Mouse (Mus musculus) heart, postnatal 0 days (tissue): ENCODE results near the gene Grifin. TPM values are rescaled to one million over a fixed set of nuclear protein-coding genes. Genes with fewer than 3 reads are reported as not detected.
A peak's percentile ranks its signal among the peaks of the same experiment; 100 is the strongest.

Source experiments
- ATAC-seq: fragments of 200-750 bp; cut with Nextera tagmentation; 2 replicates; pipeline ENCODE4 v1.8.0; 2017; ENCODE audit warnings: low read depth, moderate number of reproducible peaks, moderate library complexity; ENCODE audit not compliant: insufficient read depth
- DNase-seq: peaks from one replicate; pipeline ENCODE4 v3.0.0-alpha.2; 2016; ENCODE audit warnings: low spot score
- H3K27ac ChIP-seq: fragments of 300-500 bp; sonication (generic); 2 replicates; pipeline ENCODE4 v1.5.1; 2014; ENCODE audit warnings: low read depth, mild to moderate bottlenecking
- H3K27me3 ChIP-seq: fragments of 300-500 bp; sonication (generic); 2 replicates; pipeline ENCODE4 v1.6.1; 2014; ENCODE audit warnings: low read length, mixed read lengths; ENCODE audit not compliant: control insufficient read depth, insufficient read depth
- H3K36me3 ChIP-seq: fragments of 300-500 bp; sonication (generic); replicated peaks from 2 replicates; pipeline ENCODE4 v1.6.1; 2014; ENCODE audit warnings: low read length, mixed read lengths; ENCODE audit not compliant: control insufficient read depth, insufficient read depth
- H3K4me1 ChIP-seq: fragments of 300-500 bp; sonication (generic); 2 replicates; pipeline ENCODE4 v1.6.1; 2014; ENCODE audit warnings: antibody characterized with exemption; ENCODE audit not compliant: control insufficient read depth, insufficient read depth
- H3K4me2 ChIP-seq: fragments of 300-500 bp; sonication (generic); 2 replicates; pipeline ENCODE4 v1.6.1; 2014; ENCODE audit warnings: low read depth, mild to moderate bottlenecking, low read length, moderate library complexity
- H3K4me3 ChIP-seq: fragments of 300-500 bp; sonication (generic); 2 replicates; pipeline ENCODE4 v1.5.1; 2014; ENCODE audit warnings: low read depth, low read length
- H3K9ac ChIP-seq: fragments of 300-500 bp; sonication (generic); replicated peaks from 2 replicates; pipeline ENCODE4 v1.6.1; 2014; ENCODE audit warnings: low read depth, low read length, mixed read lengths
- H3K9me3 ChIP-seq: fragments of 300-500 bp; sonication (generic); replicated peaks from 2 replicates; pipeline ENCODE4 v1.6.1; 2016; ENCODE audit warnings: low read length; ENCODE audit not compliant: control insufficient read depth
- CTCF ChIP-seq: IDR thresholded peaks from 2 replicates; pipeline ENCODE4 v1.5.1; 2016; ENCODE audit warnings: antibody characterized with exemption, control low read depth, low read depth
- EP300 ChIP-seq: IDR thresholded peaks from 2 replicates; pipeline ENCODE4 v1.6.1; 2016; ENCODE audit warnings: antibody characterized with exemption, low read depth
- WGBS: fragments of 180-500 bp; shearing (Covaris S2); extraction: QIAGEN DNeasy Blood & Tissue Kit; methylation state at CpG from one replicate; pipeline ENCODE4 v1.1.7; 2014; 5-methylcytosine and 5-hydroxymethylcytosine counted together
- polyA plus RNA-seq: library from polyadenylated mRNA; unstranded; fragments of >200 nt; fragmentation: Nextera tagmentation; extraction: Ambion mirVana; gene quantifications from 2 replicates; pipeline ENCODE4 v1.2.1, GENCODE M21; 2015
- total RNA-seq: library from RNA; depleted of rRNA; stranded (reverse); fragments of >200 nt; gene quantifications from 2 replicates; pipeline ENCODE4 v1.2.3, GENCODE M21; 2014; ENCODE audit warnings: low replicate concordance; rRNA removed

The Grifin gene
- not detected in 2 replicates for total RNA-seq
- not detected in 2 replicates for polyA plus RNA-seq

GRCm38 (mm10) chr5:140564896-140565295, at the start of gene Grifin:
Grifin (minus strand) TSS chr5:140565071.
- DNase-seq (no peak), ATAC-seq (no peak)
- no peak within 1 kb of the TSS for H3K27ac ChIP-seq
- no peak within 1 kb of the TSS for H3K4me2 ChIP-seq
- H3K9ac ChIP-seq: no peak within 1 kb of the TSS
- TF ChIP-seq CTCF: no peak
- TF ChIP-seq EP300: no peak
- no peak within 1 kb of the TSS for H3K4me3 ChIP-seq
- H3K9me3 ChIP-seq: no peaks in the 10 kb centered on the region
- peaks cover 15% of the 10 kb centered on the region for H3K4me1 ChIP-seq
- 90% methylated on average over 4 of the region's 4 CpGs for WGBS
- no peaks in the 10 kb centered on the region for H3K27me3 ChIP-seq
- no peaks in the 10 kb centered on the region for H3K36me3 ChIP-seq

- Histone ChIP-seq H3K27ac (no peak overlapping the region), H3K9me3 (no peaks in the 10 kb centered on the region), H3K4me3 (no peak overlapping the region), H3K4me2 (no peak overlapping the region), H3K4me1 (peaks cover 24% of the 10 kb centered on the region), H3K9ac (no peak overlapping the region), H3K36me3 (no peaks in the 10 kb centered on the region), H3K27me3 (peaks cover 18% of the 10 kb centered on the region)
- ATAC-seq: no peak
- no peak for DNase-seq
- TF ChIP-seq CTCF: no peak
- TF ChIP-seq EP300: no peak
- 95% methylated on average over 10 of the region's 10 CpGs for WGBS
Observed at GRCm38 (mm10) chr5:140614141-140614540, 49.3 kb upstream of the Grifin start.

GRCm38 (mm10) chr5:140612191-140612590, 47.3 kb upstream of the Grifin start:
- Histone ChIP-seq H3K4me2 (no peak overlapping the region), H3K9ac (no peak overlapping the region), H3K27me3 (peaks cover 34% of the 10 kb centered on the region), H3K36me3 (no peaks in the 10 kb centered on the region), H3K9me3 (no peaks in the 10 kb centered on the region), H3K4me1 (peaks cover 26% of the 10 kb centered on the region), H3K4me3 (no peak overlapping the region), H3K27ac (no peak overlapping the region)
- no peak for TF ChIP-seq EP300
- DNase-seq: no peak
- 83% methylated on average over 18 of the region's 18 CpGs for WGBS
- ATAC-seq: no peak

- Histone ChIP-seq H3K27me3 (peaks cover 38% of the 10 kb centered on the region), H3K27ac (peak overlapping the region; percentile 84), H3K4me2 (peak overlapping the region; percentile 63), H3K4me1 (peaks cover 29% of the 10 kb centered on the region), H3K4me3 (peak overlapping the region; percentile 54), H3K9me3 (no peaks in the 10 kb centered on the region), H3K9ac (peak overlapping the region; percentile 24; the same call in 1 of the 2 replicates), H3K36me3 (no peaks in the 10 kb centered on the region)
- no peak for TF ChIP-seq EP300
- TF ChIP-seq CTCF: 0 out of 2 replicates have a peak, but pooled peaks have one; percentile 4
- DNase-seq (peak; percentile 56), ATAC-seq (no peak)
- WGBS: 41% methylated on average over 15 of the region's 15 CpGs
Observed at GRCm38 (mm10) chr5:140611611-140612185, 46.8 kb upstream of the Grifin start.

GRCm38 (mm10) chr5:140611021-140611583, 46.2 kb upstream of the Grifin start:
- WGBS: 10% methylated on average over 21 of the region's 21 CpGs

More at GRCm38 (mm10) chr5:140611021-140611583, 46.2 kb upstream of the Grifin start:
- peak overlapping the region; percentile 84 for H3K27ac ChIP-seq
- peak; percentile 66 for DNase-seq
- peak overlapping the region; percentile 54 for H3K4me3 ChIP-seq
- peaks cover 44% of the 10 kb centered on the region for H3K27me3 ChIP-seq
- peak overlapping the region; percentile 63 for H3K4me2 ChIP-seq
- H3K36me3 ChIP-seq: no peaks in the 10 kb centered on the region
- no peaks in the 10 kb centered on the region for H3K9me3 ChIP-seq
- ATAC-seq: peak; percentile 44
- TF ChIP-seq EP300: peak; percentile 24; the same call in 1 of the 2 replicates
- TF ChIP-seq CTCF: no peak
- peak overlapping the region; percentile 24 for H3K9ac ChIP-seq
- H3K4me1 ChIP-seq: peaks cover 35% of the 10 kb centered on the region
